Mouse (Mus musculus) duodenum, adult 2 months (tissue): Measurements from ENCODE around the gene Gm11397. TPM values are rescaled to one million over a fixed set of nuclear protein-coding genes. Genes with fewer than 3 reads are reported as not detected.

ENCODE experiments used
- polyA plus RNA-seq: library from polyadenylated mRNA; depleted of rRNA; stranded (reverse); fragments of >200 nt; gene quantifications from 2 replicates; pipeline ENCODE4 v1.2.3, GENCODE M21; 2012; ENCODE audit warnings: low replicate concordance; rRNA removed

The Gm11397 gene
- not detected in 2 replicates for polyA plus RNA-seq

GRCm38 (mm10) chr13:33395461-33395860 is at the start of gene Gm11397:
TSS of gene Gm11397 (plus strand) at chr13:33395761.

Other genes starting within 250 kb of the Gm11397 start
- gene Serpinb9c, start 236.0 kb upstream of the Gm11397 start, polyA plus RNA-seq = not detected in 2 replicates
- not detected in 2 replicates for gene Serpinb9d, start 202.8 kb upstream of the Gm11397 start, polyA plus RNA-seq
- gene Serpinb9e, start 146.1 kb upstream of the Gm11397 start, polyA plus RNA-seq = not detected in 2 replicates
- gene Serpinb9f, start 71.7 kb upstream of the Gm11397 start, polyA plus RNA-seq = not detected in 2 replicates
- not detected in 2 replicates for gene Serpinb9g, start 89.0 kb downstream of the Gm11397 start, polyA plus RNA-seq